Mouse (Mus musculus): Measurements from ENCODE around the gene Gm9903.

- no peak for TF ChIP-seq CTCF (IDR thresholded peaks at IDR 0.05; ENCODE audit: low read depth, low read length)
- TF ChIP-seq POLR2A (IDR thresholded peaks at IDR 0.05; ENCODE audit: borderline replicate concordance, low read depth, low read length), result no peak
Measured at GRCm38 (mm10) chr5:33627968-33628367, 1.8 kb upstream of the Gm9903 start.

Measured in bone marrow macrophage, adult 2 months (primary cell).